Mouse (Mus musculus) limb, embryonic 13.5 days (tissue): ENCODE data around the gene Rtn4rl1. TPM values are rescaled to one million over a fixed set of nuclear protein-coding genes. Genes with fewer than 3 reads are reported as not detected.

Experiments
- ATAC-seq: fragments of 200-750 bp; cut with Nextera tagmentation; 2 replicates; pipeline ENCODE4 v1.8.0; 2017; ENCODE audit warnings: low read depth, moderate number of reproducible peaks, moderate TSS enrichment; ENCODE audit not compliant: low FRiP score
- H3K27ac ChIP-seq: fragments of 300-500 bp; sonication (generic); 2 replicates; pipeline ENCODE4 v1.5.1; 2015; ENCODE audit warnings: inconsistent platforms, mild to moderate bottlenecking, moderate library complexity
- H3K27me3 ChIP-seq: fragments of 300-500 bp; sonication (generic); 2 replicates; pipeline ENCODE4 v1.6.1; 2015; ENCODE audit warnings: mild to moderate bottlenecking, inconsistent platforms
- H3K36me3 ChIP-seq: fragments of 300-500 bp; sonication (generic); 2 replicates; pipeline ENCODE4 v1.6.1; 2015; ENCODE audit warnings: inconsistent platforms, mild to moderate bottlenecking, moderate library complexity
- H3K4me1 ChIP-seq: fragments of 300-500 bp; sonication (generic); 2 replicates; pipeline ENCODE4 v1.6.1; 2015; ENCODE audit warnings: inconsistent platforms
- H3K4me2 ChIP-seq: fragments of 300-500 bp; sonication (generic); replicated peaks from 2 replicates; pipeline ENCODE4 v1.6.1; 2015; ENCODE audit warnings: inconsistent platforms, mild to moderate bottlenecking, moderate library complexity
- H3K4me3 ChIP-seq: fragments of 300-500 bp; sonication (generic); 2 replicates; pipeline ENCODE4 v1.5.1; 2015; ENCODE audit warnings: moderate library complexity, mild to moderate bottlenecking, inconsistent platforms
- H3K9ac ChIP-seq: fragments of 300-500 bp; sonication (generic); 2 replicates; pipeline ENCODE4 v1.6.1; 2015; ENCODE audit warnings: mild to moderate bottlenecking, inconsistent platforms
- H3K9me3 ChIP-seq: fragments of 300-500 bp; sonication (generic); 2 replicates; pipeline ENCODE4 v1.6.1; 2016; ENCODE audit warnings: inconsistent platforms
- WGBS: fragments of 180-500 bp; shearing (Covaris S2); methylation state at CpG from one replicate; pipeline ENCODE4 v1.1.7; 2015; 5-methylcytosine and 5-hydroxymethylcytosine counted together
- polyA plus RNA-seq: library from polyadenylated mRNA; unstranded; fragments of >200 nt; fragmentation: Nextera tagmentation; extraction: Ambion mirVana; gene quantifications from 2 replicates; pipeline ENCODE4 v1.2.1, GENCODE M21; 2015

The Rtn4rl1 gene
- polyA plus RNA-seq, 1 experiment from 2014 or later: 3.1 TPM

DNA sequence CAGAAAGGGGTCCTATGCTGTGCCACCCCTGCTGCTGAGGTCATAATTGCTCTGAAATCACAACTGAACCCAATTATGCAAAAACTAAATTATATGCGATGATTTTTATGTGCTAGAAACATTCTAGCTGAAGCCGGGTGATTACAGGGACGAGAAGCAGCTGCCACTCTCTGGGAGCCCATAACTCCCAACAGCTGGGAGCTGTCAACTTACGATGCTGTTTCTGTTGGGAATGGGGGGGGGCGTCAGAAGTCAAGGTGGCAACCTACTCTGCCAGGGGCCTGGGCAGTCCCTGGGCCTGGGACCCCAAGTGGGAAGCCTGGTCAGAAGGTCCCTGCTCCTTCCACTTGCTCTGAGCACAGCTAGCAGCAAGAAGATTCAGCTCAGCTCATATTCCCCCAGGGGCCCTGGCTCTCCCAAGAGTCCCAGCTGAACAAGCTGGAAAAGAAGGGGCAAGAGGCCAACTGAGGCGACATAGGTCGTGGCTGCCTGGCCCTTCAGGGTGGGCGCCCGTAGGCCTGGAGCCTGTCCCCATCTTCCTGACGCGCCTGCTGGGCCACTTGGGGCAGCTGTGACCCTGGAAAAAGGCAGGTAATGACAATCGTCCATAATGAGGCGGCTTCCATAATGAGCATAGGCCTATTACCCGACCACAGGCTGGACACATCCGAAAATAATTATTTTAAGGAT, 69.8 kb downstream of the Rtn4rl1 start:
- H3K4me3 ChIP-seq: no peak overlapping the region
- ATAC-seq: no peak
- 0 out of 2 replicates have a peak, but pooled peaks cover 4% of the 10 kb centered on the region for H3K27me3 ChIP-seq
- no peaks in the 10 kb centered on the region for H3K9me3 ChIP-seq
- H3K4me1 ChIP-seq: peaks cover 42% of the 10 kb centered on the region
- no peaks in the 10 kb centered on the region for H3K36me3 ChIP-seq
- no peak overlapping the region for H3K9ac ChIP-seq
- no peak overlapping the region for H3K4me2 ChIP-seq
- WGBS: 21% methylated on average over 15 of the region's 15 CpGs
- no peak overlapping the region for H3K27ac ChIP-seq

DNA sequence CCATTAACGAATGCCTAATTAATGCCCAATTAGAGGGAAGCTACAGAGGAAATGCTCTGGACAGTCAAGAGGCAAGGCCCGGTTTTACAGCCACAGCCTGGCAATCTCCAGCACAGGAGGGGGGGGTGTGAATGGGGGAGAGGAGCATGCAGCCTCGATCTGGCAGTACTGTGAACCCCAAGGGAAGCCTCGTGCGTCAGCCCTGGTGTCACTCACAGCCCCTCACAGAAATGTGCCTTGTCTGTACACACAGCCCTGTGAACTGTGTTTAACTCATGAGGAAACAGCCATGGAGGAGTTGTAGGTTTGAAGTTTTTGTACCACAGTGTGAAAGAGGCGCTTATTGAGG, 70.4 kb downstream of the Rtn4rl1 start:
- no peak overlapping the region for H3K27ac ChIP-seq
- 29% methylated on average over 6 of the region's 6 CpGs for WGBS
- 0 out of 2 replicates have a peak, but pooled peaks cover 4% of the 10 kb centered on the region for H3K27me3 ChIP-seq
- H3K4me1 ChIP-seq: peaks cover 42% of the 10 kb centered on the region
- H3K4me2 ChIP-seq: no peak overlapping the region
- H3K9me3 ChIP-seq: no peaks in the 10 kb centered on the region
- no peak overlapping the region for H3K4me3 ChIP-seq
- H3K9ac ChIP-seq: no peak overlapping the region
- H3K36me3 ChIP-seq: no peaks in the 10 kb centered on the region
- 0 out of 2 replicates have a peak, but pooled peaks have one; percentile 13 for ATAC-seq

DNA sequence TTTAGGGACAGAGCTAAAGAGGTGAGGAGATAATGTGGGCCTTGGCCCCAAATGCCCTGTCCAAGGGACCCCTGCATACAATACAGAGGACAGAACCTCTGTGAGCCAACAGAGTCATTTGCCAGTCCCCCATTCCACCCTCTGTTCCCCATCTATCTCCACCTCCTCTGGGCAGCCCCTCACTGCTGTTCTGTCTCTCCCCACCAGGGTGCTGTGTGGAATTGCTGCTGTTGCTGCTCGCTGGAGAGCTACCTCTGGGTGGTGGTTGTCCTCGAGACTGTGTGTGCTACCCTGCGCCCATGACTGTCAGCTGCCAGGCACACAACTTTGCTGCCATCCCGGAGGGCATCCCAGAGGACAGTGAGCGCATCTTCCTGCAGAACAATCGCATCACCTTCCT, 71.0 kb downstream of the Rtn4rl1 start:
- Histone ChIP-seq H3K4me1 (peaks cover 42% of the 10 kb centered on the region), H3K27me3 (0 out of 2 replicates have a peak, but pooled peaks cover 4% of the 10 kb centered on the region), H3K4me3 (no peak overlapping the region), H3K9ac (no peak overlapping the region), H3K9me3 (no peaks in the 10 kb centered on the region), H3K36me3 (no peaks in the 10 kb centered on the region), H3K27ac (no peak overlapping the region), H3K4me2 (no peak overlapping the region)
- no peak for ATAC-seq
- WGBS: 84% methylated on average over 6 of the region's 6 CpGs

DNA sequence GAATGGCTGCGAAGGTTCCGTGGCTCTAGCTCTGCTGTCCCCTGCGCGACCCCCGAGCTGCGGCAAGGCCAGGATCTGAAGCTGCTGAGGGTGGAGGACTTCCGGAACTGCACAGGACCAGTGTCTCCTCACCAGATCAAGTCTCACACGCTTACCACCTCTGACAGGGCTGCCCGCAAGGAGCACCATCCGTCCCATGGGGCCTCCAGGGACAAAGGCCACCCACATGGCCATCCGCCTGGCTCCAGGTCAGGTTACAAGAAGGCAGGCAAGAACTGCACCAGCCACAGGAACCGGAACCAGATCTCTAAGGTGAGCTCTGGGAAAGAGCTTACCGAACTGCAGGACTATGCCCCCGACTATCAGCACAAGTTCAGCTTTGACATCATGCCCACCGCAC, 72.0 kb downstream of the Rtn4rl1 start:
- 41% methylated on average over 15 of the region's 15 CpGs for WGBS
- no peaks in the 10 kb centered on the region for H3K36me3 ChIP-seq
- 0 out of 2 replicates have a peak, but pooled peaks cover 4% of the 10 kb centered on the region for H3K27me3 ChIP-seq
- no peak for ATAC-seq
- no peak overlapping the region for H3K4me2 ChIP-seq
- no peak overlapping the region for H3K4me3 ChIP-seq
- H3K9ac ChIP-seq: 0 out of 2 replicates have a peak overlapping the region, but pooled peaks have one; percentile 14
- no peaks in the 10 kb centered on the region for H3K9me3 ChIP-seq
- H3K4me1 ChIP-seq: peaks cover 42% of the 10 kb centered on the region
- H3K27ac ChIP-seq: no peak overlapping the region

DNA sequence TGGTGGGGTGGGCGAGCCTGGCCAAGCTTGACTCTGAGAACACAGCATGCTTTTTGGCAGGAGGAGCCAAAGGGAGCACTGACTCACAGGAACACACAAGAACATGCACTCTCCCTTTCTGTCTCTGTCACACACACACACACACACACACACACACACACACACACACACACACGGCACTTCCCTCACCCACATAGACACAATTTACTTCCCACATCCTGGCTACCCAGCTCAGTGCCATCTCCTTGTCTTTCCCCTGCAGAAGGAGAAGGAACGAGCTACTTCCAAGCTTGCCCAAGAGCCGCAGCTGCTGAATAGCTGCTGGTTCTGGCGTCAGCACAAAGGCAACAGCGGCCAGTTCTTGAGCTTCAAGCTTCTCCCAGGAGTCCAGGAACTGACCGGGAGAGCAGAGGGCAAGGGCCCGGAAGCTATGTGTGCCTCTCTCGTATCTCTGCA, 74.3 kb downstream of the Rtn4rl1 start:
- no peak for ATAC-seq
- Histone ChIP-seq H3K27ac (no peak overlapping the region), H3K4me1 (peaks cover 36% of the 10 kb centered on the region)

DNA sequence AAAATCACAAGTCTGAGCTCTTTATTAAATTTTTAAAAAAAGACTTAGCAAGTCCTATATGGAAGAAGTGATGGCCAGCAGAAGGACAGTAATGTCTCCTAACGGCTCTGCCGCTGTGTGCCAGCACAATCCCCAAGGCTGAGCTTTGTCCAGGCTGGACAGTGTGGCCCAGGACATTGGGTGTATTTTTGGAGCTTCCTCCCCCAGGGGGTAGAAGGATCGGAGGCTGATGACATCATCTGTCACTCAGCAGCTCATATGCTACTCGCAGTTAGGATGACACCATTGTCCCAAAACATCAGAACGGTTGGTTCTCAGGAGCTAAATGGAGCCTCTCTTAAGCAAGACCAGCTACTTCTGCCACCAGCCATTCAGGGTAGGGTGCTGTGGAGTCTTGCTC, 74.9 kb downstream of the Rtn4rl1 start:
- no peaks in the 10 kb centered on the region for H3K9me3 ChIP-seq
- no peaks in the 10 kb centered on the region for H3K36me3 ChIP-seq
- no peak overlapping the region for H3K9ac ChIP-seq
- H3K4me1 ChIP-seq: peaks cover 35% of the 10 kb centered on the region
- H3K27me3 ChIP-seq: 0 out of 2 replicates have a peak, but pooled peaks cover 4% of the 10 kb centered on the region
- 82% methylated on average over 5 of the region's 5 CpGs for WGBS
- no peak overlapping the region for H3K27ac ChIP-seq
- no peak overlapping the region for H3K4me3 ChIP-seq
- ATAC-seq: no peak
- H3K4me2 ChIP-seq: no peak overlapping the region

More for the DNA sequence above, 74.3 kb downstream of the Rtn4rl1 start:
- no peak overlapping the region for H3K4me3 ChIP-seq
- no peak overlapping the region for H3K9ac ChIP-seq
- WGBS: 72% methylated on average over 9 of the region's 9 CpGs
- no peaks in the 10 kb centered on the region for H3K9me3 ChIP-seq
- 0 out of 2 replicates have a peak, but pooled peaks cover 4% of the 10 kb centered on the region for H3K27me3 ChIP-seq
- no peak overlapping the region for H3K4me2 ChIP-seq
- H3K36me3 ChIP-seq: no peaks in the 10 kb centered on the region

DNA sequence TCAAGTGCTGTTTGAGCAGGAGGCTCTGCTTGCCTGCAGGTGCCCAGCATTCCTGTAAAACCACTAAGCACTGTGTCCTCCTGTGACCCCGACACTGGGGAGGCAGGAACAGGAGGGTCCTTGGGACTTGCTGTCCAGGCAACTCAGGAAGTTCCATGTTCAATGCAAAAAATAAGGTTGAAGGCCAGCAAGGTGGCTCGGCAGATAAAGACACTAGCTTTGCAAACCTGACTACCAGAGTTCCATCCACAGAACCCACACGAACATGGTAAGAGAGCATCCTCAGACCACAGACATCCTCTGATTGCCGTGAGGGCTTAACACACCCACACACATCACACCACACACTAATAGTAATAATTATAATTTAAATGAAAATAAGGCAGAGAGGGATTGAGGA, 75.6 kb downstream of the Rtn4rl1 start:
- Histone ChIP-seq H3K36me3 (no peaks in the 10 kb centered on the region), H3K4me2 (no peak overlapping the region), H3K9me3 (no peaks in the 10 kb centered on the region), H3K9ac (no peak overlapping the region), H3K27ac (no peak overlapping the region), H3K27me3 (0 out of 2 replicates have a peak, but pooled peaks cover 4% of the 10 kb centered on the region), H3K4me1 (peaks cover 32% of the 10 kb centered on the region), H3K4me3 (no peak overlapping the region)
- WGBS: 85% methylated on average over 4 of the region's 4 CpGs
- ATAC-seq: no peak

DNA sequence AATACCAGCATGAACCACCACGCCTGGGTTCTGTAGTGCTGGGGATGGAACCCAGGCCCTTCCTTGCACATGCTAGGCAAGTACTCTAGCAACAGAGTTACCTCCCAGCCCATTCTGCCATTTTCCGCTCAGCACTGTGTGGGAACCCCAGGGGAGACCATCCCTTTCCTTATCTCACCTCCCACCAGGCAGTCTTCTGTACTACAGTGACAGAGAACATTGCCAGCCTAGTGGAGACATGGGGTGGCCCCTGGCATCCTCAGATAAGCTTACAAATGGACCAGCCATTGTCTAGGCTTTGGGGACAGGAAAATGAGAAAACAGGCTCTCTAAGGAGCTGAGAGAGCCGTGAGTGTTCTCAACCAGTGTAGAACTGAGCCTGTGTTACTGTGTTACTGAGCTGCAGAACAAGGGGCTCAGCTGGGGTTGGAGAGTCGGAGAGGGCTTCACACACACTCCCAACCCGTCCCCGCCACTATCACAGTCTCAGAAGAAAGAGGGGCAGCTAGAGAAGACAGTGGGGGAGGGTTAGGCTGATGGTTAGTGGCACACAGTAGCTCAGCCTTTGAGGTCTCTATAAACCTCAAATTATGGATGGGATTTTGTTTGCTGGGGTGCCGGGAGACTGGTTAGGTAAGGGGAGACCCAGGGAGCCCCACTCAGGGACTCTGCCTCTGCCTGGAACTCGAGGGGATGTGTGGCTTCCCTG, 76.8 kb downstream of the Rtn4rl1 start:
- H3K36me3 ChIP-seq: no peaks in the 10 kb centered on the region
- no peak overlapping the region for H3K4me2 ChIP-seq
- no peaks in the 10 kb centered on the region for H3K27me3 ChIP-seq
- H3K9ac ChIP-seq: no peak overlapping the region
- 75% methylated on average over 8 of the region's 8 CpGs for WGBS
- peaks cover 30% of the 10 kb centered on the region for H3K4me1 ChIP-seq
- no peaks in the 10 kb centered on the region for H3K9me3 ChIP-seq
- H3K4me3 ChIP-seq: no peak overlapping the region
- H3K27ac ChIP-seq: no peak overlapping the region
- no peak for ATAC-seq

DNA sequence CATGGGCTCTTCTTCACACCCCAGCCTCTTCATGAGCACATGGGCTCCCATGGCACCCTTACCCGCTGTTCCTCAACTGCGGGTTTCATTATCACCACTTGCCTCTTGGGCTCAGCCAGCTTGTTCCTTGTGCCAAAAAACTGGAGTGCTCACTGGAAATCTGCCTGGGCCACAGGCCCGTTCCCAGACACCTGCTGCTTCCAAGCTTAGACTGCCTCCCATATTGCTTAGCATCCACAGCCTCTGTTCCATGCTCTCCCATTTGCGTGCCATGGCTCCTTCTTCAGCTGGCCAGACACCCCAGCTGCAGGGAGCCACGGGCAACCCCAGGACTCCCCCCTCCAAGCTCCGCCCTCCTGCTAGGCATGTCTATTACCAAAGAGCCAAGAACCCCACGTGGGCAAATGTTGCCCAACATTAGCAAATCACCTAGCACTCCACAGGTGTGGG, 77.4 kb downstream of the Rtn4rl1 start:
- H3K9me3 ChIP-seq: no peaks in the 10 kb centered on the region
- no peak for ATAC-seq
- no peak overlapping the region for H3K4me3 ChIP-seq
- 73% methylated on average over 7 of the region's 7 CpGs for WGBS
- no peaks in the 10 kb centered on the region for H3K27me3 ChIP-seq
- no peak overlapping the region for H3K9ac ChIP-seq
- H3K4me1 ChIP-seq: peaks cover 29% of the 10 kb centered on the region
- H3K36me3 ChIP-seq: no peaks in the 10 kb centered on the region
- no peak overlapping the region for H3K27ac ChIP-seq
- no peak overlapping the region for H3K4me2 ChIP-seq

DNA sequence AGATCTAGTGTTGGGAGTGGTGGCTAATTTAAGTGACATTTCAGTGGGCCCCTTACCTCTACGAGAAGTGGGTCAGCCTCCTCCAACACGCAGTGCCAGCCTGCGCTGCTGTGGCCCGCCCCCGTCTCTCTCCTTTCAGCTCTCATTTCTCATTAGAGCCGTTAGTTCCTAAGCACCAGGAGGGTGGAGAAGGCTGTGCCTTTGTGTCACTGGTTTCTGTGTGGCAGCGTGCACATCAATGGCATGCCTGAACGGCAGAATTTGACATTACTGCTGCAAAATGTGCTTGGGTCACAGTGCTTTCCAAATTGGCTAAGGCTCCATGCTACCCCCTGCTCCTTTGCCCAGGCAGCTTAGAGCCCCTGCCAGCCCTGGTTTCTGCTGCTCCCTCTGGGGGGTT, 79.9 kb downstream of the Rtn4rl1 start:
- Histone ChIP-seq H3K4me1 (peaks cover 24% of the 10 kb centered on the region), H3K27me3 (no peaks in the 10 kb centered on the region), H3K9me3 (no peaks in the 10 kb centered on the region), H3K9ac (no peak overlapping the region), H3K36me3 (no peaks in the 10 kb centered on the region), H3K27ac (no peak overlapping the region), H3K4me2 (0 out of 2 replicates have a peak overlapping the region, but pooled peaks have one; percentile 5), H3K4me3 (no peak overlapping the region)
- no peak for ATAC-seq
- 12% methylated on average over 8 of the region's 8 CpGs for WGBS

DNA sequence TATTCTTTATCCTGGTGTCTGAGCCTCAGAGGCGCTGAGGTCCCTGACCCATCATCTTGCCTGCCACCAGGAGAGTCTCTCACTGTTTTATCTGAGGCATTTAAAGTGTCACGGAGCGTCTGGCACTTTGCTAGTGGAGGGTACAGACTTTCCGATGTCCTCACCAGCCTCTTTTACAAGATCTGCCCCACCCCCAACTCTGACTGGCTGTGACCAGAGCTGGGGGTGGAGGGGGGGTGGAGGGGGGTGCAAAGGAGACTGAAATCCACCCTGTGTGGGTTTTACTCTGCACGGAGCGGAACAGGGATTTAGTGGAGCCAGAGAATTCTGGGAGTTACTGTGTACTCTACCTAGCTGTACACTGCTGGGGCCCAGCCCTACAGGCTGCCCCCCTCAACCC, 81.5 kb downstream of the Rtn4rl1 start:
- Histone ChIP-seq H3K4me3 (no peak overlapping the region), H3K9me3 (no peaks in the 10 kb centered on the region), H3K4me1 (peaks cover 35% of the 10 kb centered on the region), H3K27me3 (no peaks in the 10 kb centered on the region), H3K36me3 (no peaks in the 10 kb centered on the region), H3K27ac (no peak overlapping the region), H3K4me2 (peak overlapping the region; percentile 31; the same call in 1 of the 2 replicates), H3K9ac (peak overlapping the region; percentile 31; the same call in 1 of the 2 replicates)
- WGBS: 27% methylated on average over 6 of the region's 6 CpGs
- peak; percentile 55; the same call in 1 of the 2 replicates for ATAC-seq

DNA sequence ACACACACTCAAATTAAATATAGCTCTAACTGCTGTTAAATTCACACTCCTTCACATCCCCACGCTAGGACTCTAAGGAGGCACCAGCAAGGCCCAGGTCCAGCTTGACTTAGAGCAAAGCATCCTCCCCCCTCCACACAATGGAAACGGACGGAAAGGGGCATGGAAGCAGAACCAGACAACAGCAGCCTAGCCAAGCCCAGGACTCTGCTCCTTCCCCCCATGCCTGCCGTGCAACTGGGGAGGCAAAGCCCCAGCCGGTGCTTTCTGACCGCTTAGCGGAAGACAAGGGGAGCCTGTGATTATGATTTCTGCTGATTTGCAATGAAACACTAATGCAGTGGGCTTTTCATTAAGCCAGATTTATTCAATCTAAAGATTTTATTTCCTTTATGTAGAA, 84.5 kb downstream of the Rtn4rl1 start:
- 67% methylated on average over 7 of the region's 7 CpGs for WGBS
- Histone ChIP-seq H3K9me3 (no peaks in the 10 kb centered on the region), H3K27me3 (peaks cover 28% of the 10 kb centered on the region), H3K4me2 (no peak overlapping the region), H3K9ac (no peak overlapping the region), H3K36me3 (no peaks in the 10 kb centered on the region), H3K4me3 (no peak overlapping the region), H3K27ac (no peak overlapping the region), H3K4me1 (peaks cover 60% of the 10 kb centered on the region)
- no peak for ATAC-seq
